Mouse (Mus musculus): ENCODE data around the gene Hist1h4h. TPM values are rescaled to one million over a fixed set of nuclear protein-coding genes. Genes with fewer than 3 reads are reported as not detected.
A peak's percentile ranks its signal among the peaks of the same experiment; 100 is the strongest.

The Hist1h4h gene
- total RNA-seq, 2 experiments from 2014 or later = 280 to 315 TPM

DNA sequence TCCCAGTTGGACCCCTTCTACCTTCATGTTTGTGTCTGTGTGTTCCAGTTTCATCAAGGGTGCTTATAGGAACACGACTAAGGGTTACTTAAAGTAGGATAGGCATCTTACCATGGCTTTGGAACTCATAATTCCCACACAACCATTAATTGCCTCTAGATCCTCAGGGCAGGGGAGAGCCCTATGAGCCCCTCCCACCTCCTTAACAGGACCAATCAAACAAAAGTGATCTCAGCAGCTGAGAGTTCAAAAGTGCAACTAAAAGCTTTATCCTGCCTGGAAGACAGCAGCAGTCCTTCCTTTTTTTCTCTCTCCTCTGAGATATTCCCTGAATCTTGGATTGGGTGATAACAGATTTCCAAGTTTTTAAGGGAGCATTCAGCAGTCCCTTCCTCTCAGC is 20.7 kb upstream of the Hist1h4h start:
- DNase-seq (ENCODE audit: low spot score in 2 of 2) = no peak

DNA sequence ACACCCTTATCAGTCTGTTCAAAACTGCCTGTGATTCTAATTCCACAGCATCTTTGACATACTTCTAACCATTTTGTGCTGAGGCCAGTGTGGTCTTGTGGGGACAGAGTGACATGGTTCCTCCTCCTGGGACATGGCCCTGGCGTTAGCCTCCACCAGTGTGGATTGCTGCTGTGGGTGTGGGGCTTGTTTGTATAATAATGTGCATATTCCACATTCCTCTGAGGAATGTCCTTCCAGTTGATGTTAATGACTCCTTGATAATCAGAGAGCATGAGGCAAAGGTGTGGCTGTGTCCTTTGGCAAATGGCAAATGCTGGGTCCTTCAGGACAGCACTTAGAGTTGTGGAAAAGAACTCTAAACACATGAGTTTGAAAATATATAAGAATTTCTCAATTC is 17.3 kb upstream of the Hist1h4h start:
- no peak for DNase-seq (ENCODE audit: low spot score in 2 of 2)

GRCm38 (mm10) chr13:23515281-23515680 is 15.6 kb upstream of the Hist1h4h start:
- DNase-seq (ENCODE audit: low spot score in 2 of 2) = no peak

GRCm38 (mm10) chr13:23515826-23516620 is 14.8 kb upstream of the Hist1h4h start:
- no peak for DNase-seq (ENCODE audit: low spot score in 2 of 2)

DNA sequence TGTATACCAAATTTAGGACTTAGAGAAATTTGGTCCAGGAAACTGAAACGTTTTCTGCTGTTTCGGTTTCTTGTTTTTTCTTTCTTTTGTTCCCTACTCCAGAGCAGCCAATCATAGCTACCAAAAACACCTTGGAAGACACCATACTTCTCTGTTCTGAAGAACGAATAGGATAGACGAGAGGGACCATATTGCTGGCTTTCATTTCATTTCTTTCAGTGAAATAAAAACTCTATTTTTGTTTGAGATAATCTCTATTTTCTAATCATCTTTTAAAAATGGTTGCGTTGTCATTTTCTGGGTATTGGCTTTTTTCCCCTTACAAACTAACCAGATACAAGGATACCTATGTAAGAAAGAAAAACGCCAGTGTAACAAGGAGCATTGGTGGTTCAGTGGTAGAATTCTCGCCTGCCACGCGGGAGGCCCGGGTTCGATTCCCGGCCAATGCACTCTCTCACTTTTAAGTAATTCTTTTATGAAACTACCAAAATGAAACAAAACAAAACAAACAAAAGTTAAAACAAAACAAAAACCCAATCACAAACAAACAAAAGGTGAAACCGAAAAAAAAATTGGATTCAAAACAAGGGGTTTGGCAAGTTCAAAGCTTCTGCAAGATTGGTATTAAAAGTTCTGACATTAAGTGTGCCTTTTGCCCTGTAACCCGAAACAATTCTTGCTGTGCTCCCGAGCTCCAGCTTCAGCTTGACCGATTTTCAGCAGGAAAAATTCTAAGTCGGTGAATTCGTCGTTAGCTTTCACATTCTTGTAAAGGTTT is 13.8 kb upstream of the Hist1h4h start:
- DNase-seq (ENCODE audit: low spot score in 2 of 2) = peak; percentile 71 to 83

GRCm38 (mm10) chr13:23517603-23518294 is 13.1 kb upstream of the Hist1h4h start:
- DNase-seq (ENCODE audit: low spot score in 2 of 2) = peak; percentile 87 to 91

DNA sequence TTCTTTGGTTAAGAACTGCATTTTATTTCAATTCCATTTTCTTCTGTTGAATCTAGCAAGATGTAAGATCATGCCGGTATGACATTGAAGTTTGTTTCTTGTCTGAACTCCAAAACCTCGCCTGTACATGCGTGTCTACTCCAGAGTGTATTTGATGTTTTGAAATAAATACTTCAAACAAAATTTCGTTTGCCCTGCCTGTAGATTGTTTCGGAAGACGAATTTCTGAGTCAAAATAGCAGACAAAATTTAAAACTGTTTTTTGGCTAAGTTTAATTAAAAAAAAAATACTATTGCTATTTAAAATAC is 12.6 kb upstream of the Hist1h4h start:
- no peak for DNase-seq (ENCODE audit: low spot score in 2 of 2)

DNA sequence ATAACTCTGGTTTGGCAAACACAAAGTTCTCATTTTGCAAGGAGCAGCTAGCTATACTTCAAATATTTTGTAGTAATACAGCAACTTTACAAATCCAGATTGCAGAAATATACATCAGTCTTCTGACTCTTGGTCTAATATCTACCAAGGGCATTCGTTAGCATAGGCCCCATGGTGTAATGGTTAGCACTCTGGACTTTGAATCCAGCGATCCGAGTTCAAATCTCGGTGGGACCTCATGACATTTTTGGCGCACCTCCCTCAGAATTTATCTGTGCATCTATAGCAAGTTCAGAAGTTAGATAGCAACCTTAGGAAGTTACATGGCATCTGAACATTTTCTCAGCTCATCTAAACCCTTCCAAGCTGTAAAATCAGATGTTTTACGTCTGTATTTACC is 12.0 kb upstream of the Hist1h4h start:
- peak; percentile 75 to 83 for DNase-seq (ENCODE audit: low spot score in 2 of 2)

GRCm38 (mm10) chr13:23519416-23519815 is 11.4 kb upstream of the Hist1h4h start:
- peak; percentile 76 to 78 for DNase-seq (ENCODE audit: low spot score in 2 of 2)

- DNase-seq (ENCODE audit: low spot score in 2 of 2) = peak; percentile 68 to 78
Measured at GRCm38 (mm10) chr13:23521703-23522102, 9.1 kb upstream of the Hist1h4h start.

- DNase-seq (ENCODE audit: low spot score in 2 of 2) = no peak
Measured at GRCm38 (mm10) chr13:23523976-23524375, 6.9 kb upstream of the Hist1h4h start.

DNA sequence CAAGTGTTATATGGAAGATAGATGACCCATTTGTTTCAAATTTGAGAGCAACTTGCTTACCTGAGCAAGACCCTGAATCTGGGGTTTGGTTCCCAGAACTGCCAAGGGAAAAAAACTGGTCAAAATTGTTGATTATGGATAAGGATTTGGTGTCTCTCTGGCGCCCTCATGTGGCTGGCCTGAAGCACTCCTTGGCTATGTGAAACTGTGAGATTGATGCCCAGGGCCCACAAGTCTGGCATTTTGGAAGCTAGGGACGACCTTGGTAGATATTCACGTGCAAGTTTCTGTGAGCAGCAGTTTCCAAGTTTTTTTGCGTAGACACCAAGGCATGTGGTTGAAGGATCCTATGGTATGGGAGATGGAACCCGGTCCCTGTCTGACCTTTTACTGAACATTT is 6.2 kb upstream of the Hist1h4h start:
- DNase-seq (ENCODE audit: low spot score in 2 of 2) = peak; percentile 86 to 87

DNA sequence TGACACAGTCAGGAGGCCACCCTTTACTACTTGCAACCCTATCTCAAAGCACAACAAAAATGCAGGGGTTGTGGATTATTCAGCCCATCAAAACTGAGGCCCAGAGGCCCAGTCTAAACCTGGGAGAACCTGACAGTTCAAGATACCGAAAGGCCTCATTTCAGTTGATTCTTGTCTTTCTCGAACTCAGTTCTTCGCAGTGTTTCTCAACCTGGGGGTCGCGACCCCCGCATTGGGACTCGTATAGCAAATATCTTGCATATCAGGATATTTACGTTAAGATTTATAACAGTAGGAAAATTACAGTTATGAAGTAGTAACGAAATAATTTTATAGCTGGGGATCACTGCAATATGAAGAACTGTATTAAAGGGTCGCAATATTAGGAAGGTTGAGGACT is 4.9 kb upstream of the Hist1h4h start:
- DNase-seq (ENCODE audit: low spot score in 2 of 2) = no peak

DNA sequence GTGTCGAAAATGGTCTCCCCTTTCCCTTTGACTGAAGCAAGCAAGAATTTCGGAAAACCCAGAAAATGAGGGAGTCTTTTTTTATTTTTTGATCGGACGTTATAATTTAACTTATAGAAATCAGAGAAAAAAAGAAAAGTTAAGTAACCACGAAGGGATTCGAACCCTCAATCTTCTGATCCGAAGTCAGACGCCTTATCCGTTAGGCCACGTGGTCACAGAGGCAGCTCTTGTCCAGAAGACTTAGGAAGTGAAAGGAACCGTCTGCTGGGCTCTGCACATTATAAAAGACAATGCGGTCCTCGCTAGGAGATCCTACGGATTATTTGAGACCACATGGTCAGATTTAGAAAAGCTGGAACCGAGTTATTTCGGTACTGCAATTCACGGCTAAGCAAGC is 4.5 kb upstream of the Hist1h4h start:
- peak; percentile 96 for DNase-seq (ENCODE audit: low spot score in 2 of 2)

DNA sequence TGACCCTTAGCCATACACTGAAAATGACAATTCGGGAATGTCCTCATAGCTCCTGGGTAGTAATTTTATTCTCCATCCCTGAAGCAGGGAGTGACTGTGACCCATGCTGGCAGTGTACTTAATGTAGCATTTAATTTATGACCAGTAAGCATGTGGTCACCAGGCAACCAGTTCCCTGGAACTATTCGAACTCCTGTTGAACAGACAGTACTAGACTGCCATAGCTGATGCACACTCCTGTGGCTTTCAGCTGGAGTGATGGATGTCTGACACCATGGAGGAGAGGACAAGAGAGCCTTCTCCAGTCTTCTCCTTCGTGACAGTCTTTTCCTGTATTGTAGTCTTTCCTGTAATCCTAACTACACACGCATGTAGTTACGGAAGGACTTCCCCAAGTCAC is 1.8 kb upstream of the Hist1h4h start:
- DNase-seq (ENCODE audit: low spot score in 2 of 2) = no peak

GRCm38 (mm10) chr13:23529480-23530165 is 1.2 kb upstream of the Hist1h4h start:
- DNase-seq (ENCODE audit: low spot score in 2 of 2) = no peak

DNA sequence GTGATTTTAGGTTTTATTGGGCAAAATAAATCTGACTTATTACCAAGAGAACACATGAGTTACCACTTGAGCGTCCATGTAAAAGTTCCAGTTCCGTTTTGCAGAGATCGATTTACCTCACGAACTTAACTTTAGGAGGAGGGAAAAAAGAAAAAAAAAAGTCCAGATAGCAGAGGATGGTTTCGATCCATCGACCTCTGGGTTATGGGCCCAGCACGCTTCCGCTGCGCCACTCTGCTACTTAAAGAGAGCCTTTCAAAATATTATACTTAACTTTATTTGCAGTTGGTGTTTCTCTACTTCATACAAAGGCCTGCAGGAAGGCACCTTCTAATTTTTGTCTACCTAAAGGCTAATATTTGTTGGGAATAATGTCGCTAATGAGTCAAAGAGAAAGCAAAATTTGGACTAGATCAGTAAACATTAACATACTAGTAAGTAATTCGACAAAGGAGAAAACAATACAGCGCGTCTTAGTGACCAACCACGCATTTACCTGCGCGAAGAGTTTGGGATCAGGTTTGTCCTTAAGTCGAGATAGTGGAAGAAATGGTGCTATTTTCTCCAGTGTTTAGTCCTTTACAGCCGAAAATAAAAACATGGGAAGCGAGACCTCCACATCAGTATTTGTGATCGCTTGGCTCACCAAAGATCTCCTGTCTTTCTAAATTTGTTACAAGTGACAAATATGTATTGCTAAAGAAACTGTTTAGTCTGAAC is 509 bp upstream of the Hist1h4h start:
- DNase-seq (ENCODE audit: low spot score in 2 of 2) = peak; percentile 71 to 76

- DNase-seq (ENCODE audit: low spot score in 2 of 2) = no peak
Measured at GRCm38 (mm10) chr13:23532262-23533075, 1.6 kb downstream of the Hist1h4h start.

- peak; percentile 57 to 67 for DNase-seq (ENCODE audit: low spot score in 2 of 2)
Measured at GRCm38 (mm10) chr13:23533560-23534367, 2.9 kb downstream of the Hist1h4h start, which contains the start of gene Hist1h2af. Gene Hist1h2af, plus strand, starts transcription at chr13:23533906.
